Mouse (Mus musculus) neutrophil, adult 59 days (primary cell): ENCODE results near the gene Gpr26. TPM values are rescaled to one million over a fixed set of nuclear protein-coding genes. Genes with fewer than 3 reads are reported as not detected.

Experiments used
- total RNA-seq, 2 experiments: library from RNA; stranded (reverse); gene quantifications; 1 replicate in 1 of 2; 2 replicates in 1 of 2; pipeline ENCODE4 v1.2.4; 2023

Gpr26 gene
- total RNA-seq: not detected

GRCm38 (mm10) chr7:131966023-131966915 is at the start of gene Gpr26:
Gene Gpr26 (plus strand): TSS chr7:131966460.

Other genes starting within 250 kb of the Gpr26 start
- not detected for gene Cpxm2, start 188.3 kb downstream of the Gpr26 start, total RNA-seq